Mouse (Mus musculus) CH12.LX (cell line): Measurements from ENCODE around the gene Dusp23.

Source experiments
- CTCF ChIP-seq, 2 experiments: IDR thresholded peaks in 1 of 2; conservative IDR thresholded peaks in 1 of 2; 2 replicates each; pipeline ENCODE4 v1.5.1; 2011 to 2012; ENCODE audit warnings: low read depth in 2 of 2, low read length in 2 of 2, improper control_type of control experiment in 1 of 2, inconsistent platforms in 1 of 2, mild to moderate bottlenecking in 1 of 2, moderate library complexity in 1 of 2
- E2F4 ChIP-seq: IDR thresholded peaks from 2 replicates; pipeline ENCODE4 v1.6.1; 2011; ENCODE audit warnings: low read depth, low read length, improper control_type of control experiment; ENCODE audit not compliant: insufficient replicate concordance
- EP300 ChIP-seq: IDR thresholded peaks from 2 replicates; pipeline ENCODE4 v1.6.1; 2011; ENCODE audit warnings: low read length, improper control_type of control experiment
- ETS1 ChIP-seq: conservative IDR thresholded peaks from 2 replicates; pipeline ENCODE4 v1.6.1; 2012; ENCODE audit warnings: low read depth, mild to moderate bottlenecking, inconsistent platforms, low read length, improper control_type of control experiment, moderate library complexity
- HCFC1 ChIP-seq: IDR thresholded peaks from 2 replicates; pipeline ENCODE4 v1.6.1; 2012; ENCODE audit warnings: low read depth, mild to moderate bottlenecking, inconsistent platforms, low read length, improper control_type of control experiment
- JUN ChIP-seq: IDR thresholded peaks from 2 replicates; pipeline ENCODE4 v1.6.1; 2011; ENCODE audit warnings: low read depth, mild to moderate bottlenecking, low read length, improper control_type of control experiment, moderate library complexity; ENCODE audit not compliant: insufficient read depth
- JUND ChIP-seq: conservative IDR thresholded peaks from 2 replicates; pipeline ENCODE4 v1.6.1; 2011; ENCODE audit warnings: low read depth, low read length, improper control_type of control experiment
- MAX ChIP-seq: IDR thresholded peaks from 2 replicates; pipeline ENCODE4 v1.6.1; 2011; ENCODE audit warnings: low read length, improper control_type of control experiment
- MYC ChIP-seq: IDR thresholded peaks from 2 replicates; pipeline ENCODE4 v1.6.1; 2011; ENCODE audit warnings: low read depth, mild to moderate bottlenecking, improper control_type of control experiment, low read length
- POLR2A ChIP-seq: IDR thresholded peaks from 2 replicates; pipeline ENCODE4 v1.6.1; 2011; ENCODE audit warnings: low read depth, mild to moderate bottlenecking, improper control_type of control experiment, low read length
- RCOR1 ChIP-seq: conservative IDR thresholded peaks from 2 replicates; pipeline ENCODE4 v1.6.1; 2012; ENCODE audit warnings: low read depth, mild to moderate bottlenecking, inconsistent platforms, low read length, improper control_type of control experiment
- UBTF ChIP-seq: IDR thresholded peaks from 2 replicates; pipeline ENCODE4 v1.6.1; 2012; ENCODE audit warnings: low read depth, mild to moderate bottlenecking, inconsistent platforms, low read length, improper control_type of control experiment, moderate library complexity
- USF2 ChIP-seq: conservative IDR thresholded peaks from 2 replicates; pipeline ENCODE4 v1.6.1; 2011; ENCODE audit warnings: low read depth, low read length, improper control_type of control experiment
- ZMIZ1 ChIP-seq: IDR thresholded peaks from 2 replicates; pipeline ENCODE4 v1.6.1; 2012; ENCODE audit warnings: low read depth, mild to moderate bottlenecking, inconsistent platforms, low read length, improper control_type of control experiment

- TF ChIP-seq HCFC1 (no peak), POLR2A (no peak), USF2 (no peak), CTCF (conservative IDR thresholded peaks at IDR 0.05 in 1 of 2, IDR thresholded peaks at IDR 0.05 in 1 of 2; ENCODE audit: low read depth in 2 of 2, low read length in 2 of 2) (no peak), RCOR1 (no peak), MYC (no peak), JUND (no peak), UBTF (no peak), ETS1 (no peak), EP300 (no peak), MAX (no peak), JUN (no peak), E2F4 (no peak), ZMIZ1 (no peak)
Observed at GRCm38 (mm10) chr1:172634136-172634535, 1.4 kb upstream of the Dusp23 start.
